Mouse (Mus musculus) retina, postnatal 7 days (tissue): ENCODE data around the gene Olfr704.
"Not testable (repeated sequence)": the region's sequence is repeated elsewhere in the genome, so short reads cannot be mapped to it uniquely, and the experiment has no call there.

ENCODE experiments used
- DNase-seq: peaks from one replicate; pipeline ENCODE4 v3.0.0-alpha.2; 2012; ENCODE audit warnings: low read depth, low spot score

Olfr704 gene

DNA sequence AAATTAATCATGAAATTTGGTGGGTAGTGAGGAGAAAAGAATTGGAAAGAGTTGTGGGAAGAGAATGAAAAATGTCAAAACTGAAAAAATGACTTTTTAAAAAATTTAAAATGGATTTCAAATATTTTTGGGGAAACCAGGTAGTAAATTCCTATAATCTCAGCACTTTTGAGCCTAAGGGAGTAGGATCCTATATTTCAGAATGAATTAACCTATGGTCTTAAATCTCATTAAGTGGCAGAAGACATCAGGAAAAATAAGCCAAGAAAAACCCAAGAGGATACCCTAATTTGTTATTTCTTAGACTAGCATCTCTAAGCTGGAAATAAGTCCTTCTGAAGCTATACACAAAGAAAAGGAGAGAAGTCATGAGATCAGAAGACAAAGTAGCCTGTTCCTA lies at the start of gene Olfr704:
TSS of gene Olfr704 (plus strand) at position 301 of the 400 bp plus-strand sequence.
- no peak for DNase-seq

DNA sequence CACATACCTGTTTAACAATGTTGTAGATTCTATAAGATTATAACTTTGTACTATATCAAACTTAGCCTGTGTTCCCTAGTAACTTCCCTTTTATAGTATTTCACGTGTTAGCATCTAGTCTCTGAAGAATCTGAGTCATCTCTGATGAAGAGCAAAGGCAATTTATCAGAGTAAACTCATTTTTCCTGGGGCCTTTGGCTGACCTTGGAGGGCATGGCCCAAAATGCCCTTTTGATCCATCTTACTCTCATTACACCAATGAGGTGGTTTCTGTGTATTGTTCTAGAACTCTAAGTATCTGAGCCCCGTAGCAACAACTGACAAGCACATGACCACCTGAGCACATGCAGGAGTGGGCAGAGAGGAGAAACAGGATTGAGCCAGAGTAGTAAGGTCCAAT lies 49.2 kb upstream of the Olfr704 start, which contains the start of gene Olfr701:
TSS of gene Olfr701 (plus strand) at position 301 of the 400 bp plus-strand sequence.
- DNase-seq = no peak

DNA sequence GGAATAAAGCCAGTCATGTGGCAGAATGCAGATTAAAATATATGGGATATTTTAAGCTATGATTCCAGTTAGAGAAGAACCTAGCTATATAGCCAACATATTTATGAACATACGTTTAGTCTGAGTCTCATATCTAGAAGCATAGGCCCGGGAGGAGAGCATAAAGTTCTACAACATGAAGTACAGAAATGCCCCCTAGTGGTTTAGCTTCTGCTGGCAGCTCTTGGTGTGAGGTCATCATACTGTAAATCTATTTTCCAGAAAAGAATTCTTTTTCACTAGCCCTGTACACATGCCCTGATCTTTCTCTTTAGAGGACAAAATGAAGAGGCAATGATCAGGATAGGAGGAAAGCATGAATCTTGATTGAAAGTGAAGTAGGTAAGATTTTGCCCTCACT lies 47.2 kb upstream of the Olfr704 start:
- no peak for DNase-seq

DNA sequence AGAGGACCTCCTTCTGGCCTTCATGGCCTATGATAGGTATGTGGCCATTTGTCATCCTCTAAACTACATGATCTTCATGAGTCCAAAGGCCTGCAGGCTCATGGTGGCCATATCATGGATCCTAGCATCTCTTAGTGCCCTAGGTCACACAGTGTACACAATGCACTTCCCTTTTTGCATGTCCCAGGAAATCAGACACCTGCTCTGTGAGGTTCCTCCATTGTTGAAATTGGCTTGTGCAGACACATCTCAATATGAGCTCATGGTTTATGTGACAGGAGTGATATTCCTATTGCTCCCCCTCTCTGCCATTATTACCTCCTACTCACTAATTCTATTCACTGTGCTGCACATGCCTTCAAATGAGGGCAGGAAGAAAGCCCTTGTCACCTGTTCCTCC lies 44.6 kb upstream of the Olfr704 start:
- no peak for DNase-seq

DNA sequence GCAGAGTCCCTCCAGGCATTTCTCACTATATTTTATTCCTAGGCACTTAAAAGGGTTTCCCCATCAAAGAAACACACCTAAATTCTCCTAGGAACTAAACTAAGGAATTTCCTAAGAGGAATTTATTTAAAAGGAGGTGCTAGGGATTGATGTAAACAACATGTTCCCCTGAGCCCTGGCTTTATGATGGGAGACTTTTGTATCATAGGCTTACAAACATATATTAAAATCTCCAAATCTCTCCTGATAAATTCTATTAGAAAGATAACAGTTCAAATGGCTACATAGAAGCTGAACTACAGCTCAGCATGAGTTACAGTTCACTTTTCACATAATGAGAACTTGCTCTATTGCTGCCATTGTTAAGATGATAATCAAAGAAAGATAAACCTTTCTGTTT lies 29.2 kb upstream of the Olfr704 start, which contains the start of gene Olfr702:
TSS of gene Olfr702 (minus strand) at position 101 of the 400 bp plus-strand sequence.
- no peak for DNase-seq

DNA sequence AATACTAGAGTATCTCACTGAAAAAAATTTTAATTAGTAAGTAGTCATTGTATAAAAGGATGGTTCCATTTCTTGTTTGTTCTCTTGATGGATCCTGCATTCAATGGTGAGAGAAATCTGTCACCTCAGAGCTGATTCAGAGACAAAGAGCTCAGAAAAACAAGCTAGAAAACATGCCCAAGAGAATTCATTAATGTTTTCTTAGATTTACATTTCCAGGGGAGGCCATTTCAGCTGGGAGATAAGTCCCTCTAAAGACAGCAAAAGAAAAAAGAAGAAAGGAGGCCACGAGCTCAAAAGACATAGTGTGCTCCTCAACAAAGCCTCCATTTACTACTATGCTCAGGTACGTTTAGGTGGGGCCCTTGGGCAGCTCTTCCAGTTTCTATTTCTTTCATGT lies 19.9 kb upstream of the Olfr704 start, which contains the start of gene Olfr703:
TSS of gene Olfr703 (plus strand) at position 301 of the 400 bp plus-strand sequence.
- no peak for DNase-seq

DNA sequence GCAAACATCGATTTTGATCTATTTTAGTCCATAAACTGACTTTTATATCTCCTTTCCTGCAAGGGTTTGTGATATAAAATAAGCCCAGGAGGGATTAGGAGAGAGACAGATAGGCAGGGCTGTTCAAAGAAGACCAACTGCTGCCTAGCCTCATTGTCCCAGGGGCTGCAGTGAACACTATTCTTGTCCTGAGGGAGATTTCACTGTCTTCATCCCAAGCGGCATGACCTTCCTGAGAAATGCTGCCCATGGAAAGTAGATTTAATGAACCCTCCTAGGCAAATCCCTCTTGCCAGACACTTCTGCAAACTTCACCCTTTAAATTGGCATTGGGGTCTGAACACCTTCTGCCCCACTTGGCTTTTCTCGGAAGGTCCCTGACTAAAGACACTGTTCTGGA lies 13.8 kb downstream of the Olfr704 start, which contains the start of gene Olfr705:
TSS of gene Olfr705 (minus strand) at position 101 of the 400 bp plus-strand sequence.
- no peak for DNase-seq

DNA sequence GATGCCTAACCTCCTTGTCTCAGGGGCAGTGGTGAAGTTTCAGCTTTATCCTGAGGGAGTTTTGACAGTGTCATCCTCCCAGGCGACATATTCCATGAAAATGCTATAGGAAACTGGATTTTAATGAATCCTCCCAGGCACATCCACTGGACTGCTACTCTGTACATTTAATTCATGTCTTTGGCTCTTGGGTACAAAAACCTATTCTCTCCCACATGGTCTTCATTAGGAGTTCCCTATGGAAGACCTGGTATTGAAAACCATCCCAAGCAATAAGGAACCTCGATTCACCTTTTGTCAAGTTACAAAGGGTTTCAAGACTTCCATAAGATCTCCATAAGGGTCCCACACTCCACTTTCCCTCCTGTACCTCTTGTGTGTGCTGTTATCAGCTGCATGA lies 25.1 kb downstream of the Olfr704 start, which contains the start of gene Olfr706:
TSS of gene Olfr706 (minus strand) at position 101 of the 400 bp plus-strand sequence.
- no peak for DNase-seq

DNA sequence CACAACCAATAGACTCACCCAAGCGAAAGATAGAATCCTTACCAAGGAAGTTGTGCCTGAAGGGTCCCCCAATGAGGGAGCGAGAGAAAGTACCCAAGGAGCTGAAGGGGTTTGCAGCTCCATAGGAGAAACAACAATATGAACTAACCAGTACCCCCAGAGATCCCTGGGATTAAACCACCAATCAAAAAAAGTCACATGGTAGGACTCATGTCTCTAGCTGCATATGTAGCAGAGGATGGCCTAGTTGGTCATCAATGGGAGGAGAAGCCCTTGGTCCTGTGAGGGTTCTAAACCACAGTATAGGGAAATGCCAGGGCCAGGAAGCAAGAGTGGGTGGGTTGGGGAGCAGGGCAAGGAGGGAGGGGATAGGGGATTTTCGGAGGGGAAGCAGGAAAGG lies 38.2 kb downstream of the Olfr704 start, which contains the start of gene Olfr707:
TSS of gene Olfr707 (minus strand) at position 101 of the 400 bp plus-strand sequence.
- DNase-seq = not testable (repeated sequence)

DNA sequence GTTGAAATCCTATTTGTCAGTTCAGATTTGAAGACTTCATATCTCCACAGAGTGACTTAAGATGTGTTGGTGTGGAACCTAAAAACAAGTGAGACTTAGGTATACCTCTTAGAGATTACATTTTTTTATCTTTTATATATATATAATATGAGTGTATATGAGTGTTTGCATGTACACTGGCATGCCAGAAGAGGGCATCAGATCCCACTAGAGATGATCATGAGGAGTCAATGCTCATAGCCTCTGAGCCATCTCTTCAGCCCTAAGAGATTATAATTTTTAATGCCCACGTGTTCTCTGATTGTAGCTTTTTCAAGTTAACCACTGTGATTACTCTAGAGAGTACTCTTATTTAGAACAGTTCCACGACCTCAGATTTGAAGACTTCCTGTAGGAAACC lies 44.7 kb downstream of the Olfr704 start, which contains the start of gene Olfr1532-ps1:
TSS of gene Olfr1532-ps1 (plus strand) at position 326 of the 400 bp plus-strand sequence.
- DNase-seq = no peak
